Mouse (Mus musculus) CH12.LX (cell line): Measurements from ENCODE around the gene Gnptab. TPM values are rescaled to one million over a fixed set of nuclear protein-coding genes. Genes with fewer than 3 reads are reported as not detected.

Source experiments
- DNase-seq: peaks from one replicate; pipeline ENCODE4 v3.0.0-alpha.2; 2013; ENCODE audit errors: extremely low read depth
- H3K27ac ChIP-seq: 2 replicates; pipeline ENCODE4 v1.5.1; 2012; ENCODE audit warnings: low read depth, mild to moderate bottlenecking, control low read depth, moderate library complexity; ENCODE audit not compliant: insufficient read depth
- H3K27me3 ChIP-seq: replicated peaks from 2 replicates; pipeline ENCODE3; 2012; ENCODE audit warnings: inconsistent platforms
- H3K36me3 ChIP-seq, 2 experiments: replicated peaks in 1 of 2; 2 replicates each; pipeline versions ENCODE3 to v1.6.1; 2012; ENCODE audit warnings: inconsistent platforms in 1 of 2, low read length in 1 of 2, mild to moderate bottlenecking in 1 of 2, mixed read lengths in 1 of 2, moderate library complexity in 1 of 2; ENCODE audit not compliant: control insufficient read depth in 1 of 2, insufficient read depth in 1 of 2
- H3K4me1 ChIP-seq, 2 experiments: 2 replicates each; pipeline ENCODE4 v1.6.1; 2012; ENCODE audit warnings: inconsistent platforms in 1 of 2, moderate library complexity in 1 of 2; ENCODE audit not compliant: insufficient read depth in 2 of 2, control insufficient read depth in 1 of 2
- H3K4me2 ChIP-seq: 2 replicates; pipeline ENCODE4 v1.6.1; 2012; ENCODE audit warnings: low read depth, mild to moderate bottlenecking, control low read depth; ENCODE audit not compliant: poor library complexity, insufficient read depth, severe bottlenecking
- H3K4me3 ChIP-seq, 3 experiments: fragments of 150-350 bp in 1 of 3; sonication (generic) in 1 of 3; replicated peaks in 1 of 3; 2 replicates each; pipeline versions ENCODE3 to v1.5.1; 2011 to 2012; ENCODE audit warnings: low read depth in 2 of 3, low read length in 2 of 3, mild to moderate bottlenecking in 2 of 3, moderate library complexity in 2 of 3, control low read depth in 1 of 3, improper control_type of control experiment in 1 of 3, inconsistent platforms in 1 of 3, mixed read lengths in 1 of 3; ENCODE audit not compliant: poor library complexity in 1 of 3
- H3K79me2 ChIP-seq: replicated peaks from 2 replicates; pipeline ENCODE4 v1.6.1; 2012; ENCODE audit warnings: mild to moderate bottlenecking, moderate library complexity; ENCODE audit not compliant: control insufficient read depth, poor library complexity, insufficient read depth, severe bottlenecking; ENCODE audit errors: extremely low read depth
- H3K9ac ChIP-seq: 2 replicates; pipeline ENCODE4 v1.6.1; 2012; ENCODE audit warnings: low read depth, mild to moderate bottlenecking, control low read depth, moderate library complexity; ENCODE audit not compliant: insufficient read depth
- H3K9me3 ChIP-seq: replicated peaks from 2 replicates; pipeline ENCODE3; 2012; ENCODE audit warnings: low read length, inconsistent platforms, mixed read lengths
- BHLHE40 ChIP-seq: IDR thresholded peaks from 2 replicates; pipeline ENCODE4 v1.6.1; 2011; ENCODE audit warnings: mild to moderate bottlenecking, low read depth, low read length, improper control_type of control experiment
- CHD1 ChIP-seq: IDR thresholded peaks from 2 replicates; pipeline ENCODE4 v1.6.1; 2012; ENCODE audit warnings: low read depth, low read length, improper control_type of control experiment, inconsistent platforms
- CTCF ChIP-seq, 2 experiments: IDR thresholded peaks in 1 of 2; conservative IDR thresholded peaks in 1 of 2; 2 replicates each; pipeline ENCODE4 v1.5.1; 2011 to 2012; ENCODE audit warnings: low read depth in 2 of 2, low read length in 2 of 2, improper control_type of control experiment in 1 of 2, inconsistent platforms in 1 of 2, mild to moderate bottlenecking in 1 of 2, moderate library complexity in 1 of 2
- E2F4 ChIP-seq: IDR thresholded peaks from 2 replicates; pipeline ENCODE4 v1.6.1; 2011; ENCODE audit warnings: low read depth, low read length, improper control_type of control experiment; ENCODE audit not compliant: insufficient replicate concordance
- ELF1 ChIP-seq: IDR thresholded peaks from 2 replicates; pipeline ENCODE4 v1.6.1; 2014; ENCODE audit warnings: low read depth, mild to moderate bottlenecking, inconsistent platforms, low read length, improper control_type of control experiment
- JUN ChIP-seq: IDR thresholded peaks from 2 replicates; pipeline ENCODE4 v1.6.1; 2011; ENCODE audit warnings: low read depth, mild to moderate bottlenecking, low read length, improper control_type of control experiment, moderate library complexity; ENCODE audit not compliant: insufficient read depth
- MAFK ChIP-seq: IDR thresholded peaks from 2 replicates; pipeline ENCODE4 v1.6.1; 2011; ENCODE audit warnings: low read length, improper control_type of control experiment; ENCODE audit not compliant: insufficient replicate concordance
- MAZ ChIP-seq: IDR thresholded peaks from 2 replicates; pipeline ENCODE4 v1.6.1; 2012; ENCODE audit warnings: low read depth, mild to moderate bottlenecking, inconsistent platforms, low read length, improper control_type of control experiment, moderate library complexity
- MYC ChIP-seq: IDR thresholded peaks from 2 replicates; pipeline ENCODE4 v1.6.1; 2011; ENCODE audit warnings: low read depth, mild to moderate bottlenecking, improper control_type of control experiment, low read length
- NELFE ChIP-seq: IDR thresholded peaks from 2 replicates; pipeline ENCODE4 v1.6.1; 2011; ENCODE audit warnings: low read depth, low read length, improper control_type of control experiment
- POLR2A ChIP-seq: IDR thresholded peaks from 2 replicates; pipeline ENCODE4 v1.6.1; 2011; ENCODE audit warnings: low read depth, mild to moderate bottlenecking, improper control_type of control experiment, low read length
- RAD21 ChIP-seq: IDR thresholded peaks from 2 replicates; pipeline ENCODE4 v1.6.1; 2011; ENCODE audit warnings: low read depth, mild to moderate bottlenecking, low read length, improper control_type of control experiment, moderate library complexity
- SIN3A ChIP-seq: IDR thresholded peaks from 2 replicates; pipeline ENCODE4 v1.6.1; 2012; ENCODE audit warnings: low read length, improper control_type of control experiment, inconsistent platforms
- SMC3 ChIP-seq: IDR thresholded peaks from 2 replicates; pipeline ENCODE4 v1.6.1; 2011; ENCODE audit warnings: low read depth, low read length, improper control_type of control experiment
- TBP ChIP-seq: conservative IDR thresholded peaks from 2 replicates; pipeline ENCODE4 v1.6.1; 2011; ENCODE audit warnings: low read depth, low read length, improper control_type of control experiment
- UBTF ChIP-seq: IDR thresholded peaks from 2 replicates; pipeline ENCODE4 v1.6.1; 2012; ENCODE audit warnings: low read depth, mild to moderate bottlenecking, inconsistent platforms, low read length, improper control_type of control experiment, moderate library complexity
- USF1 ChIP-seq: IDR thresholded peaks from 2 replicates; pipeline ENCODE4 v1.6.1; 2014; ENCODE audit warnings: low read depth, mild to moderate bottlenecking, inconsistent platforms, low read length, improper control_type of control experiment
- ZC3H11A ChIP-seq: IDR thresholded peaks from 2 replicates; pipeline ENCODE4 v1.6.1; 2012; ENCODE audit warnings: low read depth, mild to moderate bottlenecking, inconsistent platforms, low read length, improper control_type of control experiment
- dilution Hi-C: fragments of 300-500 bp; cut with MboI; formaldehyde crosslinking; loops from 2 replicates; pipeline ENCODE4 v1.14.3; 2020; ENCODE audit warnings: low sequenced_read_pairs; ENCODE audit not compliant: extremely low pct_unique_long_range_greater_than_20kb, extremely low pct_ligation_motif_present
- in situ Hi-C: fragments of 300-500 bp; cut with MboI; formaldehyde crosslinking; loops from 3 replicates; pipeline ENCODE4 v1.14.3; 2019; ENCODE audit warnings: low sequenced_read_pairs, low pct_ligation_motif_present, low pct_unique_long_range_greater_than_20kb, mixed read lengths
- polyA plus RNA-seq: library from polyadenylated mRNA; unstranded; fragments of >175 nt; gene quantifications from 2 replicates; pipeline ENCODE4 v1.2.1, GENCODE M21; 2012; ENCODE audit warnings: low read depth; ENCODE audit not compliant: insufficient read length
- total RNA-seq, 2 experiments: library from RNA; depleted of rRNA; stranded (reverse); fragments of 300-350 nt in 1 of 2; fragments of >200 nt in 1 of 2; gene quantifications; 2 replicates each; pipeline ENCODE4 v1.2.3; 2012 to 2014

Gnptab gene
- total and polyA plus RNA-seq, 3 experiments, result 13.2 to 38.2 (median 18.0) TPM

GRCm38 (mm10) chr10:88426158-88426816 is 47.4 kb downstream of the Gnptab start:
- Histone ChIP-seq H3K36me3 (peaks cover 30 to 83% of the 10 kb centered on the region in 2 experiments), H3K27me3 (no peaks in the 10 kb centered on the region), H3K4me3 (no peak overlapping the region), H3K4me2 (no peak overlapping the region), H3K9ac (no peak overlapping the region), H3K27ac (no peak overlapping the region), H3K9me3 (no peaks in the 10 kb centered on the region), H3K4me1 (peaks cover 16 to 28% of the 10 kb centered on the region in 2 experiments), H3K79me2 (no peaks in the 10 kb centered on the region; the same call in 1 of the 2 replicates)
- dilution Hi-C loops, result no loop called here
- DNase-seq, result peak; percentile 78
- TF ChIP-seq CHD1 (no peak), NELFE (peak; percentile 19; the same call in 1 of the 2 replicates), UBTF (no peak), BHLHE40 (no peak), ZC3H11A (peak; percentile 95), SIN3A (0 out of 2 replicates have a peak, but pooled peaks have one; percentile 22), SMC3 (peak; percentile 97), MAZ (no peak), RAD21 (peak; percentile 93), TBP (no peak), JUN (no peak), POLR2A (no peak), CTCF (conservative IDR thresholded peaks at IDR 0.05 in 1 of 2, IDR thresholded peaks at IDR 0.05 in 1 of 2; ENCODE audit: low read depth in 2 of 2, low read length in 2 of 2) (peak; percentile 60 to 92; a peak in 3 of 4 replicates)
- in situ Hi-C loops, result loop anchor here (5.0 to 10.0 kb wide), 2 partner anchors 44 to 159 kb away; no protein-coding TSS in a partner anchor

GRCm38 (mm10) chr10:88426896-88427295 is 48.0 kb downstream of the Gnptab start:
- H3K36me3 ChIP-seq, result peaks cover 33 to 87% of the 10 kb centered on the region in 2 experiments
- no peak for TF ChIP-seq ELF1
- TF ChIP-seq USF1, result no peak
- no peak for TF ChIP-seq MYC
- TF ChIP-seq MAFK, result no peak
- TF ChIP-seq E2F4, result no peak
- TF ChIP-seq, all 38 proteins: peak for 0

More at GRCm38 (mm10) chr10:88426896-88427295, 48.0 kb downstream of the Gnptab start:
- Histone ChIP-seq H3K79me2 (no peaks in the 10 kb centered on the region; the same call in 1 of the 2 replicates), H3K4me3 (no peak overlapping the region), H3K9me3 (no peaks in the 10 kb centered on the region), H3K4me2 (no peak overlapping the region), H3K9ac (no peak overlapping the region), H3K4me1 (peaks cover 12 to 22% of the 10 kb centered on the region in 2 experiments), H3K27ac (no peak overlapping the region), H3K27me3 (no peaks in the 10 kb centered on the region)
- DNase-seq, result no peak
- dilution Hi-C loops (no loop called here), in situ Hi-C loops (loop anchor here (5.0 to 10.0 kb wide), 2 partner anchors 45 to 158 kb away; no protein-coding TSS in a partner anchor)
